Mouse (Mus musculus): ENCODE measurements at regions not wholly inside any gene's neighbourhood (a gene's known extent, or its start where the extent isn't known, plus 50 kb on each side); places are given as distances from the start of the nearest gene placed in this dataset.

DNA sequence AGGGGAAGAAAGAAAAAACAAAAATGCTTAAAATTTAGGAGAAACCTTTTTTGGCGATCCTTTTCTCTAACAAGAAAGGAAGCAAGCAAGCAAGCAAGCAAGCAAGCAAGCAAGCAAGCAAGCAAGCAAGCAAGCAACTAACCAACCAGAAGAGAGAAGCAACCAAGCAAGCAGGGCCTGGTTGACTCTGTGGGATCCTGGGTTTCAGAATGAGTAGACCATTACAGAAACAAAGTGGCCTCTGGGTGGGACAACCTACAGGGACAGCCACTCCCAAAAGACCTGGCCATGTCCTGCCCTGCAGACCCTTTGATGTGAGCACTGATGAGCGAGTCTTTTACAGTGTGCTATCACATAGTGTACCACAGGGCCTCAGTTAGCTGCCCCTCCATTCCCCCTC is 211.6 kb downstream of the 4933412E24Rik start:
- WGBS = 78% methylated on average over 2 of the region's 2 CpGs
- ATAC-seq = no peak
- Histone ChIP-seq H3K9ac (ENCODE audit: low read depth, low read length) (no peak overlapping the region), H3K4me1 (ENCODE audit: control insufficient read depth, insufficient read depth, low read length) (no peaks in the 10 kb centered on the region), H3K4me3 (ENCODE audit: low read depth, low read length) (no peak overlapping the region), H3K36me3 (ENCODE audit: control insufficient read depth, insufficient read depth, low read length) (no peaks in the 10 kb centered on the region), H3K4me2 (ENCODE audit: low read length) (no peak overlapping the region), H3K27ac (ENCODE audit: low read length) (no peak overlapping the region), H3K27me3 (ENCODE audit: control insufficient read depth, insufficient read depth, low read depth, low read length) (no peaks in the 10 kb centered on the region), H3K9me3 (replicated peaks; ENCODE audit: control insufficient read depth, low read length, poor library complexity, severe bottlenecking) (no peaks in the 10 kb centered on the region)

DNA sequence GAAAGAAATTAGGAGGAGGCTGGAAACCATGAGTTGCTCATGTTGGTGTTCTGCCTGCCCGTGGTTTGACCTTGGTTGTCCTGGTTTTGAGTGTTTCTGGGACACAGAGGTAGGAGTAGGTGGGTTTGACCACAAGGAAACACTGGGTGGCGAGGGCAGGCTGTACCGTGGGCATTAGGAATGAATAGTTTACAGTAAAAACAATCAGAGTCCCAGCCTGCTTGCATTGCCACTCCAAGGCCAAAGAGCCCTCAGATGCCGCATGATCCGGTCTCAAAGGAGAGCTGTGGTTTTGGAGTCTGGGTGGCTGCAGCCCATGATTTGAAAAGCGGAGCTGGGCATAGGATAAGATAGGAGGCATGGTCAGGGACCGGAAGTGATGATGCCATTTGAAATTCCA is 212.0 kb downstream of the 4933412E24Rik start:
- Histone ChIP-seq H3K9me3 (replicated peaks; ENCODE audit: control insufficient read depth, low read length, poor library complexity, severe bottlenecking) (no peaks in the 10 kb centered on the region), H3K4me2 (ENCODE audit: low read length) (no peak overlapping the region), H3K27me3 (ENCODE audit: control insufficient read depth, insufficient read depth, low read depth, low read length) (no peaks in the 10 kb centered on the region), H3K27ac (ENCODE audit: low read length) (no peak overlapping the region), H3K4me3 (ENCODE audit: low read depth, low read length) (no peak overlapping the region), H3K36me3 (ENCODE audit: control insufficient read depth, insufficient read depth, low read length) (no peaks in the 10 kb centered on the region), H3K4me1 (ENCODE audit: control insufficient read depth, insufficient read depth, low read length) (no peaks in the 10 kb centered on the region), H3K9ac (ENCODE audit: low read depth, low read length) (no peak overlapping the region)
- 91% methylated on average over 7 of the region's 7 CpGs for WGBS
- no peak for ATAC-seq

DNA sequence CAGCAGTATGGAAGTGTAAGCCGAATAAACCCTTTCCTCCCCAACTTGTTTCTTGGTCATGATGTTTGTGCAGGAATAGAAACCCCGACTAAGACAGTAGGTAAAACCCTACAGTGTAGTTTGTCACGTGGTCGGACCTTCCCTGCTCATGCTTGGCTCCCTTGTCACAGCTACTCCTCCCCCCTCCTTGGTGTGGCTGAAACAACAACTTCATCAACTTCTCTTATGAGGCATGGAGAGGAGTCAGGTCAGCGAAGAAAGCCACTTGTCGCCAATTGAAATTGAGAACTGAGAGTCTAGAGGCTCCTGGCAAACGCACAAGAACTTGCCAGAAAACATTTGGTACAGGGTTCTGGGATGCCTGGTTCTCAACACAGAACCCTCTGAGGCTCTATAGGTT is 214.1 kb downstream of the 4933412E24Rik start:
- H3K4me2 ChIP-seq (ENCODE audit: low read length) = no peak overlapping the region
- no peaks in the 10 kb centered on the region for H3K27me3 ChIP-seq (ENCODE audit: control insufficient read depth, insufficient read depth, low read depth, low read length)
- no peaks in the 10 kb centered on the region for H3K9me3 ChIP-seq (replicated peaks; ENCODE audit: control insufficient read depth, low read length, poor library complexity, severe bottlenecking)
- H3K36me3 ChIP-seq (ENCODE audit: control insufficient read depth, insufficient read depth, low read length) = no peaks in the 10 kb centered on the region
- no peak overlapping the region for H3K4me3 ChIP-seq (ENCODE audit: low read depth, low read length)
- no peaks in the 10 kb centered on the region for H3K4me1 ChIP-seq (ENCODE audit: control insufficient read depth, insufficient read depth, low read length)
- H3K9ac ChIP-seq (ENCODE audit: low read depth, low read length) = no peak overlapping the region
- no peak for ATAC-seq
- H3K27ac ChIP-seq (ENCODE audit: low read length) = no peak overlapping the region
- 88% methylated on average over 6 of the region's 7 CpGs for WGBS

DNA sequence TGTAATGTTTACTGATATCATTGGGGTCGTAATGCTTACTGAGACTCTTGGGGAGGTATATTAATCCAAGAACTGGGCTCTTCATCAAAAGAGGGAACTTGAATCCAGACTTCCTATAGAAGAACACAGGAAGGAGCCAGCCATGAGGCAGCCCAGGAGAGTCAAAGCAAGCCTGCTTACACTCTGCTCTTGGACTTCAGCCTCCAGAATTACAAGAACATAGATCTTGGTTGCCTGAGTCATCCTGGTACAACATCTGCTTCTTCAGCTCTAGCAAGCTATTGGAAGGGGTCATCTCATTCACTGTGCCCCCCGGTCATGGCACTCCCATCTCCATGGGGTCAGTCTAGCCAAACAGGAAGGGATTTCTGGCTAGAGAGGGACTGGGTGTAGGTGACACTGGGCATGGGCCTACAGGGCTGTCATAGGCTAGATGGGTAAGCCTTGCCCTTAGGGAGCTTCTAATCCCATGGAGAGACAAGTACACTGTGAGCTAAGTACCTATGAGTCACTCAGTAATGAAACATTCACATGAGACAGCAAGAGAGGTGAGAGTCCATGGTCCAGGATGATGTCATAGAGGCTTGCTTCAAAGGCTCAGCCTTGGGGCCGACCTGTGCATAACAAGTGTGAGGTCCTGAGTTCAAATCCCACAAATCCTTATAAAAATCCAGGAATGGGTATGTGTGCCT is 217.1 kb downstream of the 4933412E24Rik start:
- no peak overlapping the region for H3K9ac ChIP-seq (ENCODE audit: low read depth, low read length)
- no peak overlapping the region for H3K4me2 ChIP-seq (ENCODE audit: low read length)
- no peaks in the 10 kb centered on the region for H3K9me3 ChIP-seq (replicated peaks; ENCODE audit: control insufficient read depth, low read length, poor library complexity, severe bottlenecking)
- ATAC-seq = no peak
- H3K4me1 ChIP-seq (ENCODE audit: control insufficient read depth, insufficient read depth, low read length) = no peaks in the 10 kb centered on the region
- H3K36me3 ChIP-seq (ENCODE audit: control insufficient read depth, insufficient read depth, low read length) = no peaks in the 10 kb centered on the region
- H3K4me3 ChIP-seq (ENCODE audit: low read depth, low read length) = no peak overlapping the region
- WGBS = 96% methylated on average over 3 of the region's 3 CpGs
- H3K27me3 ChIP-seq (ENCODE audit: control insufficient read depth, insufficient read depth, low read depth, low read length) = no peaks in the 10 kb centered on the region
- H3K27ac ChIP-seq (ENCODE audit: low read length) = no peak overlapping the region

DNA sequence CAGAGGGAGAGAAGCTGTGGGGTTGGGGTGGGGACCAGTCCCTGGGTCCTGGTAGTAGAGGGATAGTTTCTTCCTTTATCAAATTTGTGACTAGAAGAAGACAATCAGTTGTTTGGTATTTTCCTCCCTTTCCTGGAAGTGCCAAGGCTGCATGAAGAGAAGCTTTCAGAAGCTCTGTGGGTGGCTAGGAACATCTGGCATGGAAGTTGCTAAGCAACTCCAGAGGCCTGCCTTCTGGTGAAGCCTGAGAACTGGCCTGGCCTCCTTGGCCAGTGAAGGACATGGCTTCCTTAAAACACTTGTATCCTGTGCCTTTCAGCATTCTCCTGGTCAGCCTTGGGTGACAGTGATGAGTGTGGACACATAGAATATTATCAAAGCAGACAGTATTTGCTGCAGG is 217.9 kb downstream of the 4933412E24Rik start:
- Histone ChIP-seq H3K4me1 (ENCODE audit: control insufficient read depth, insufficient read depth, low read length) (no peaks in the 10 kb centered on the region), H3K9ac (ENCODE audit: low read depth, low read length) (no peak overlapping the region), H3K27ac (ENCODE audit: low read length) (no peak overlapping the region), H3K27me3 (ENCODE audit: control insufficient read depth, insufficient read depth, low read depth, low read length) (no peaks in the 10 kb centered on the region), H3K4me2 (ENCODE audit: low read length) (no peak overlapping the region), H3K4me3 (ENCODE audit: low read depth, low read length) (no peak overlapping the region), H3K9me3 (replicated peaks; ENCODE audit: control insufficient read depth, low read length, poor library complexity, severe bottlenecking) (no peaks in the 10 kb centered on the region), H3K36me3 (ENCODE audit: control insufficient read depth, insufficient read depth, low read length) (no peaks in the 10 kb centered on the region)
- no peak for ATAC-seq

DNA sequence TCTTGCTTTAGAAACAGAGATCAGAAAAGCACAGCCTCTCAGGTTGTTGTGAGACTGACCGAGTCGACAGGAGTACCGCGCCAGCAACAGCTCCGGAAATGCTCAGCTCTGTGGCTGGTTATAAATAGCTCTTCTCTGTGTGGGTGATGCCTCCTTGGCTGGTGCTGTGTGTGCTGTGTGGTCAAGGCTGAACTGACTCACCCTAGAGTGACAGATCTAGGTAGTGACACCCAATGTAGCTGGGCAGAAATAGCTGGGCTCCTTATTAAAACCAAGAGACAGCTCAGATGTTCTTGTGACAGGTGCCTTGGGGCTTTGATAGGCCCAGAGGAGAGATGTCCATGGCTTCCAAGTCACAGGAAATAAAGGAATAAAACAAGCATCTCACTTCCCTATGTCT is 220.7 kb downstream of the 4933412E24Rik start:
- H3K27ac ChIP-seq (ENCODE audit: low read length) = no peak overlapping the region
- no peaks in the 10 kb centered on the region for H3K9me3 ChIP-seq (replicated peaks; ENCODE audit: control insufficient read depth, low read length, poor library complexity, severe bottlenecking)
- no peak for ATAC-seq
- H3K4me3 ChIP-seq (ENCODE audit: low read depth, low read length) = no peak overlapping the region
- H3K9ac ChIP-seq (ENCODE audit: low read depth, low read length) = no peak overlapping the region
- no peaks in the 10 kb centered on the region for H3K36me3 ChIP-seq (ENCODE audit: control insufficient read depth, insufficient read depth, low read length)
- no peaks in the 10 kb centered on the region for H3K4me1 ChIP-seq (ENCODE audit: control insufficient read depth, insufficient read depth, low read length)
- H3K4me2 ChIP-seq (ENCODE audit: low read length) = no peak overlapping the region
- 95% methylated on average over 5 of the region's 5 CpGs for WGBS
- no peaks in the 10 kb centered on the region for H3K27me3 ChIP-seq (ENCODE audit: control insufficient read depth, insufficient read depth, low read depth, low read length)

DNA sequence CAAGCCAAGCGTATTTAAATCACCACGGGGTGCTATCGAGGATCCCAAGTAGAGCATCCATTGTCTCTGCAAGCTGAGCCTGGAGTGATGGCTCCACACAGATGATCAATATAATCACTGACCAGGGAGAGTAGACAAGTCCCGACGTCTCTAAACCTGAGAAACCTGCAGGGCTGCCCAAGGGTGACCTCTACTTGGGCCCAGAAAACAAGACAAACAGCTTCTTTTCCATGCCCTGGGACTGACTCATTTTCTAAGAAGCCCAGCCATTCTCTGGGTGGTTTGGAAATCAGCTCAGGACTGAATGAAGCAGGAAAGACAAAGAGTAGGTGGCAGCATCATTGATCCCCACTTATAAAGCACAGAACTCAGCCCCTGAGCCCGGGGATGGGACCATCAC is 221.5 kb downstream of the 4933412E24Rik start:
- ATAC-seq = no peak
- WGBS = 90% methylated on average over 6 of the region's 6 CpGs
- H3K4me3 ChIP-seq (ENCODE audit: low read depth, low read length) = no peak overlapping the region

DNA sequence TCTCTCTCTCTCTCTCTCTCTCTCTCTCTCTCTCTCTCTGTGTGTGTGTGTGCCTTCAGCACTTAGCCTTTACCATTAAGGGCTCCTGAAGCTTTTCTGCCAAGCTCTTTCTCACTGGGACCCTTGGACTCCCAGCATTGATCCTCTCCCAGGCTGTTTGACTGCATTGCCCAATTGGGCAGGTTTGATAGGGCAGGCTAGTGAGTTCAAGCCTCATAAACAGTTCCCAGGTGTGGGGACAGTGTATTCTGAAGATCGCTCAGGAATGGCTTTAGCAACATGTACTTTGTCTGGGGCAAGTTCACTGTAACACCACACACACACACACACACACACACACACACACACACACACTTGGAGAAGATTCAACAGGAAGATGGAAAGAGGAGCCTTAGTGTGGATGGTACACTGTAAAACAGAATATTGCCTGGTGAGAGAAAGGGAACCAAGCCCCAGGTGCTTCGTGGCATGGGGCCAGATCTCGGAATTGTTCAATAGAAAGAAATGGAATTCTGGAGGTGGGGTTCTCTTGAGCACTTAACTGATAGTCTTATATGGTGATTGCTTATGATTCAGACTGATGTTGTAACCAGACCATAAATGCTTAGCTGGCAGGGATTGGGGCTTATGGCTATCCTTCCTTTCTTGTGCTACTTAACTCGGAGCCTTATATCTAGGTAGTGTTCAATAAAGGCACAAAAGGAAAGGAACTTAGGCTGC is 229.5 kb downstream of the 4933412E24Rik start:
- Histone ChIP-seq H3K27me3 (ENCODE audit: control insufficient read depth, insufficient read depth, low read depth, low read length) (no peaks in the 10 kb centered on the region), H3K4me3 (ENCODE audit: low read depth, low read length) (no peak overlapping the region), H3K4me2 (ENCODE audit: low read length) (no peak overlapping the region), H3K9me3 (replicated peaks; ENCODE audit: control insufficient read depth, low read length, poor library complexity, severe bottlenecking) (no peaks in the 10 kb centered on the region), H3K36me3 (ENCODE audit: control insufficient read depth, insufficient read depth, low read length) (no peaks in the 10 kb centered on the region), H3K4me1 (ENCODE audit: control insufficient read depth, insufficient read depth, low read length) (peaks cover 14% of the 10 kb centered on the region), H3K27ac (ENCODE audit: low read length) (no peak overlapping the region), H3K9ac (ENCODE audit: low read depth, low read length) (no peak overlapping the region)
- ATAC-seq = no peak
- 74% methylated on average over 4 of the region's 4 CpGs for WGBS

More for the DNA sequence above, 221.5 kb downstream of the 4933412E24Rik start:
- no peak overlapping the region for H3K4me2 ChIP-seq (ENCODE audit: low read length)
- no peak overlapping the region for H3K27ac ChIP-seq (ENCODE audit: low read length)
- no peaks in the 10 kb centered on the region for H3K4me1 ChIP-seq (ENCODE audit: control insufficient read depth, insufficient read depth, low read length)
- H3K27me3 ChIP-seq (ENCODE audit: control insufficient read depth, insufficient read depth, low read depth, low read length) = no peaks in the 10 kb centered on the region
- no peaks in the 10 kb centered on the region for H3K9me3 ChIP-seq (replicated peaks; ENCODE audit: control insufficient read depth, low read length, poor library complexity, severe bottlenecking)
- no peaks in the 10 kb centered on the region for H3K36me3 ChIP-seq (ENCODE audit: control insufficient read depth, insufficient read depth, low read length)
- no peak overlapping the region for H3K9ac ChIP-seq (ENCODE audit: low read depth, low read length)

DNA sequence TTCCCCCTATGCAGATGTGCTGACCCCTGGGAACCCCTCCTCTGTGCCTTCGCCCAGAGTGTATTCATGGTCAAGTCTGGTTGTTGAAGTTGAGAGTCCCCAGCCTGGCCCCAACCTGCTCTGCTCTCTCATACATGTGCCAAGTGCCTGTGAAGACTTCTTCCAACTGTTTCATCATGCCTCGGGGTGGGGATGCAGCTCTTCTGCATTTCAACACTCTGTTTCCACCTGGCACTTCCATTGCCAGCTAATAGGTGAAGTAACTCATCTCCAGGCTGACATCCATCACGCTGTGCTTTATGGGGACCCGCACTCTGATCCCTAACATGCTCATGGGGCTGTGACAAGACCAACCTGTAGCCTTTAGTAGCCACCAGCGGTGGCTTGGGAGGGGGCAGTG is 230.4 kb downstream of the 4933412E24Rik start:
- Histone ChIP-seq H3K9ac (ENCODE audit: low read depth, low read length) (no peak overlapping the region), H3K4me3 (ENCODE audit: low read depth, low read length) (no peak overlapping the region), H3K4me1 (ENCODE audit: control insufficient read depth, insufficient read depth, low read length) (peaks cover 14% of the 10 kb centered on the region), H3K36me3 (ENCODE audit: control insufficient read depth, insufficient read depth, low read length) (no peaks in the 10 kb centered on the region), H3K4me2 (ENCODE audit: low read length) (no peak overlapping the region), H3K9me3 (replicated peaks; ENCODE audit: control insufficient read depth, low read length, poor library complexity, severe bottlenecking) (no peaks in the 10 kb centered on the region), H3K27ac (ENCODE audit: low read length) (no peak overlapping the region), H3K27me3 (ENCODE audit: control insufficient read depth, insufficient read depth, low read depth, low read length) (no peaks in the 10 kb centered on the region)
- 90% methylated on average over 5 of the region's 5 CpGs for WGBS
- no peak for ATAC-seq
